Mouse (Mus musculus): ENCODE measurements around the gene Chit1.

- TF ChIP-seq GATA1 (IDR thresholded peaks at IDR 0.05; ENCODE audit: low read length) (no peak), TAL1 (IDR thresholded peaks at IDR 0.05; ENCODE audit: low read length) (no peak)
Observed at GRCm38 (mm10) chr1:134097956-134098725, 12.9 kb upstream of the Chit1 start.
